Mouse (Mus musculus) forebrain, embryonic 11.5 days (tissue): Measurements from ENCODE around the gene Samd13. TPM values are rescaled to one million over a fixed set of nuclear protein-coding genes. Genes with fewer than 3 reads are reported as not detected.

ENCODE experiments used
- ATAC-seq: fragments of 200-750 bp; cut with Nextera tagmentation; replicated peaks from 2 replicates; pipeline ENCODE4 v1.8.0; 2017; ENCODE audit warnings: moderate TSS enrichment; ENCODE audit not compliant: low FRiP score
- DNase-seq: peaks from one replicate; pipeline ENCODE4 v3.0.0-alpha.2; 2017; ENCODE audit warnings: low spot score
- H3K27ac ChIP-seq: fragments of 300-500 bp; sonication (generic); 2 replicates; pipeline ENCODE4 v1.5.1; 2014; ENCODE audit warnings: low read depth, low read length
- H3K27me3 ChIP-seq: fragments of 300-500 bp; sonication (generic); 2 replicates; pipeline ENCODE4 v1.6.1; 2014; ENCODE audit warnings: mild to moderate bottlenecking, low read length, mixed read lengths; ENCODE audit not compliant: control insufficient read depth, insufficient read depth
- H3K36me3 ChIP-seq: fragments of 300-500 bp; sonication (generic); 2 replicates; pipeline ENCODE4 v1.6.1; 2014; ENCODE audit warnings: mild to moderate bottlenecking, low read length, moderate library complexity, mixed read lengths; ENCODE audit not compliant: control insufficient read depth, insufficient read depth
- H3K4me1 ChIP-seq: fragments of 300-500 bp; sonication (generic); replicated peaks from 2 replicates; pipeline ENCODE4 v1.6.1; 2014; ENCODE audit warnings: low read length, mixed read lengths; ENCODE audit not compliant: control insufficient read depth, insufficient read depth
- H3K4me2 ChIP-seq: fragments of 300-500 bp; sonication (generic); 2 replicates; pipeline ENCODE4 v1.6.1; 2014; ENCODE audit warnings: low read depth, mild to moderate bottlenecking, low read length, moderate library complexity, mixed read lengths; ENCODE audit not compliant: severe bottlenecking
- H3K4me3 ChIP-seq: fragments of 300-500 bp; sonication (generic); 2 replicates; pipeline ENCODE4 v1.5.1; 2014; ENCODE audit warnings: low read depth, low read length
- H3K9ac ChIP-seq: fragments of 300-500 bp; sonication (generic); 2 replicates; pipeline ENCODE4 v1.6.1; 2014; ENCODE audit warnings: low read length
- H3K9me3 ChIP-seq: fragments of 300-500 bp; sonication (generic); 2 replicates; pipeline ENCODE4 v1.6.1; 2016; ENCODE audit warnings: low read length, mixed read lengths; ENCODE audit not compliant: control insufficient read depth
- WGBS: fragments of 180-500 bp; shearing (Covaris S2); extraction: QIAGEN DNeasy Blood & Tissue Kit; methylation state at CpG from one replicate; pipeline ENCODE4 v1.1.7; 2014; 5-methylcytosine and 5-hydroxymethylcytosine counted together
- polyA plus RNA-seq: library from polyadenylated mRNA; unstranded; fragments of >200 nt; fragmentation: Nextera tagmentation; extraction: Ambion mirVana; gene quantifications from 2 replicates; pipeline ENCODE4 v1.2.1, GENCODE M21; 2014

Samd13 gene
- polyA plus RNA-seq, 1 experiment from 2014 or later, result 0.52 TPM

DNA sequence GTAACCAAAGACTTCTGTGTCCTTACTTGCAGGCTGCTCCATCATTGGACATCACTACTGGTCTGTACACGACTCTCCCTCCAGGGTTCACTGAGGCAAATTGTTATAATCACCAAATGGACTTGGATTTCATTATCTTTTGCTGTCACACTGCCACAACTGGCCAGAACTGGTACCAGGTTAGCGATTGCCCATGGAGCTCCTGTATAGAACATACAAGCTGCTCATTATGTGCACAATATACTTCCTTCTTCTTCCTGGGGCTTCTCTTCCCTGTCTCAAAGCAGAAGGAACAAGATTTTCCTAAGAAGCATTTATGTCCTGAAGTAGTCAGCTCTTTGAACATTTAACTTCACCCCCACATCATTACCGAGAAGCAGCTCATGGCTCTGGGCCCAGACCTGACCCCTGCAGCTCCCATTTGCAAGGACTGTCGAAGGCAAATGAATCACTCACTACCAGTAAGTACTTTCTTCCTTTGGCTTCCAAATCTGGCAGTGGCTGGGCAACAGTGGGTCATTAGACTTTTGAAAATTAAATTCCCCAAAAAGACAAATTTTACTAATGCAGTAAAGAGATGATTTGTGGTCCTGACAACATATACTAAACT, 43.5 kb downstream of the Samd13 start:
- no peaks in the 10 kb centered on the region for H3K4me1 ChIP-seq
- WGBS, result 68% methylated on average over 4 of the region's 4 CpGs
- no peak overlapping the region for H3K27ac ChIP-seq
- no peak overlapping the region for H3K4me2 ChIP-seq
- no peak overlapping the region for H3K9ac ChIP-seq
- no peaks in the 10 kb centered on the region for H3K27me3 ChIP-seq
- H3K9me3 ChIP-seq, result no peaks in the 10 kb centered on the region
- no peak for DNase-seq
- H3K4me3 ChIP-seq, result no peak overlapping the region
- ATAC-seq, result no peak
- no peaks in the 10 kb centered on the region for H3K36me3 ChIP-seq

DNA sequence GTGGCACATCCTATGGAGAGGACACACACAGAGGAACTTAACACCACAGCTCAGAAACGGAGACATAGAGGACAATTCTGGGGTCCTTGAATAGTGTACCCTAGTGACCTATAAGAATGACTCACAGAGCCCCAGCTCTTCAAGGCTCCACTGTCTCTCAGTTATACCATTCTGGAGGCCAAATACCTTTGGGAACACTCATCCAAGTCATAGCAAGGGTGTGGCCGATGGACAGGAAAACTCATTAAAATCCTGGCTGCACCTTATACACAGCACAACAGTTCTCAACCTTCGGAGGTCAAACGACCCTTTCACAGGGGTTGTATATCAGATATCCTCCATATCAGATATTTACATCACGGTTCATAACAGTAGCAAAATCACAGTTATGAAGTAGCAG, 52.9 kb downstream of the Samd13 start:
- no peak overlapping the region for H3K4me3 ChIP-seq
- DNase-seq (no peak), ATAC-seq (no peak)
- no peak overlapping the region for H3K27ac ChIP-seq
- H3K27me3 ChIP-seq, result no peaks in the 10 kb centered on the region
- no peaks in the 10 kb centered on the region for H3K9me3 ChIP-seq
- no peaks in the 10 kb centered on the region for H3K4me1 ChIP-seq
- H3K4me2 ChIP-seq, result no peak overlapping the region
- no peak overlapping the region for H3K9ac ChIP-seq
- no peaks in the 10 kb centered on the region for H3K36me3 ChIP-seq
- WGBS, result 87% methylated on average over 5 of the region's 5 CpGs

DNA sequence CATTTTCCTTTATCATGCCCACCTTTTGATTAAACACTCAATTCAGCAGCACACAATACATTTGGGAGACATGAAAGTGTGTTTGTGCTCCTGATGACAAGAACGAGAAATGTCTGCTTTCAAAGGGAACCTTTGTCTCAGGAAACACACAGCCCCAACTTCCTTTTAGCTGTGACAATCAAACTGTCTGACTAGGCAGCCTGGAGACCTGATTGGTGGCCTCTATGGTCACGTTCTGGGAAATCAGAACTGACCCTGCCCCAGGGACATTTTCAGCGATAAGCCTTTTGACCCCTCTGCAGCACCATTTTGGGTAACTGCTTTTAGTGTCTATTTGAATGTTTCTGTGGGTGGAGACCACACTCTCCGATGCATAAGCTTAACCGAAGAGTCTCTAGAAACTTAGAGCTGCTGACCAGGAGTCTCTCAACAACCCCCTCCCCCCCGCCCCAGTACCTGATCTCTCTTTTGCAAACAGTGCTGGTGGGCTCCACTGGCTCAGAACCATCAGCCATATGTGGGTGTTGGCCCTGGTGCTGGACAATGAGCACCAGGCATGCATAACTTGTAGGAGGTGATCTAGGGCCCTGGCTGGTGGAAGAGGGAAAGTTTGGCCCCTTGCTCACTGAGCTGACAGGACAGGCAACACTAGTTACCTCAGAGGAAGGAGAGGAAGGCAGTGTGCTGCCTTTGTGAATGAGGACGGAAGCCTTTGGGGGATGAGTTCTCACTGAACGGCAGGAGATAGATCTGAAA, 57.0 kb downstream of the Samd13 start:
- Histone ChIP-seq H3K4me2 (no peak overlapping the region), H3K27me3 (no peaks in the 10 kb centered on the region), H3K36me3 (no peaks in the 10 kb centered on the region), H3K4me1 (no peaks in the 10 kb centered on the region), H3K9me3 (no peaks in the 10 kb centered on the region), H3K27ac (no peak overlapping the region), H3K9ac (no peak overlapping the region), H3K4me3 (no peak overlapping the region)
- DNase-seq, result no peak
- ATAC-seq, result no peak
- WGBS, result 72% methylated on average over 8 of the region's 8 CpGs

DNA sequence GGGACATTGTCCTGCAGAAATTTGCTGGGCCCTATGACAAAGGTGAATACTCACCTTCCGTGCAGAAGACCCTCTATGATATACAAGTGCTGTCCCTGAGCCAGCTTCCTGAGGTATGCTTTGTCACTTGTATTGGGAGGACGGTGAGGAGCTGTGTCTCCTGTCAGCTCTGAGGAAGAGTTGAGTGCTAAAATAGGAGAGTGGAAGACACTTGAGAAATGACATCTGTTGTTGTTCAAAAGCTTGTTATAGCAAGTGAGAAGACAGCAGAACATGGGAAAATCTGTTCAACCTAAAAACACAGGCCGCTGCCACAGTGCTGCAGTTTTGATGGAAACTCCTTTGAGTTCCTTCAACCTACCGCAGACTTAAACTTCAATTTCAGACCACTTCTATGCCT, 59.6 kb downstream of the Samd13 start:
- H3K27me3 ChIP-seq, result no peaks in the 10 kb centered on the region
- H3K4me3 ChIP-seq, result no peak overlapping the region
- H3K9me3 ChIP-seq, result no peaks in the 10 kb centered on the region
- no peak overlapping the region for H3K9ac ChIP-seq
- H3K4me1 ChIP-seq, result no peaks in the 10 kb centered on the region
- DNase-seq (no peak), ATAC-seq (no peak)
- H3K36me3 ChIP-seq, result no peaks in the 10 kb centered on the region
- no peak overlapping the region for H3K4me2 ChIP-seq
- H3K27ac ChIP-seq, result no peak overlapping the region
- WGBS, result 94% methylated on average over 4 of the region's 4 CpGs

GRCm38 (mm10) chr3:146621966-146622365, 63.4 kb downstream of the Samd13 start:
- H3K4me3 ChIP-seq, result no peak overlapping the region
- H3K27ac ChIP-seq, result no peak overlapping the region
- no peaks in the 10 kb centered on the region for H3K36me3 ChIP-seq
- H3K9me3 ChIP-seq, result no peaks in the 10 kb centered on the region
- 88% methylated on average over 11 of the region's 11 CpGs for WGBS
- no peaks in the 10 kb centered on the region for H3K27me3 ChIP-seq
- H3K9ac ChIP-seq, result no peak overlapping the region
- ATAC-seq (no peak), DNase-seq (no peak)
- no peak overlapping the region for H3K4me2 ChIP-seq
- no peaks in the 10 kb centered on the region for H3K4me1 ChIP-seq

GRCm38 (mm10) chr3:146620555-146621249, 64.7 kb downstream of the Samd13 start:
- H3K4me1 ChIP-seq, result no peaks in the 10 kb centered on the region
- H3K9me3 ChIP-seq, result no peaks in the 10 kb centered on the region
- H3K4me3 ChIP-seq, result no peak overlapping the region
- H3K27ac ChIP-seq, result no peak overlapping the region
- DNase-seq (no peak), ATAC-seq (no peak)
- no peak overlapping the region for H3K9ac ChIP-seq
- no peaks in the 10 kb centered on the region for H3K36me3 ChIP-seq
- no peaks in the 10 kb centered on the region for H3K27me3 ChIP-seq
- H3K4me2 ChIP-seq, result no peak overlapping the region
- WGBS, result 90% methylated on average over 14 of the region's 14 CpGs

GRCm38 (mm10) chr3:146620101-146620500, 65.3 kb downstream of the Samd13 start:
- ATAC-seq (no peak), DNase-seq (no peak)
- Histone ChIP-seq H3K9me3 (no peaks in the 10 kb centered on the region), H3K4me2 (no peak overlapping the region), H3K9ac (no peak overlapping the region), H3K4me3 (no peak overlapping the region), H3K27ac (no peak overlapping the region), H3K4me1 (no peaks in the 10 kb centered on the region), H3K27me3 (no peaks in the 10 kb centered on the region), H3K36me3 (no peaks in the 10 kb centered on the region)
- WGBS, result 90% methylated on average over 10 of the region's 10 CpGs

GRCm38 (mm10) chr3:146618357-146618756, 67.0 kb downstream of the Samd13 start:
- no peaks in the 10 kb centered on the region for H3K27me3 ChIP-seq
- no peak overlapping the region for H3K27ac ChIP-seq
- H3K36me3 ChIP-seq, result no peaks in the 10 kb centered on the region
- no peak overlapping the region for H3K4me3 ChIP-seq
- ATAC-seq, result no peak
- no peak overlapping the region for H3K9ac ChIP-seq
- no peaks in the 10 kb centered on the region for H3K4me1 ChIP-seq
- no peak for DNase-seq
- no peak overlapping the region for H3K4me2 ChIP-seq
- WGBS, result 78% methylated on average over 4 of the region's 4 CpGs
- no peaks in the 10 kb centered on the region for H3K9me3 ChIP-seq
